Mouse (Mus musculus) urinary bladder, adult 2 months (tissue): ENCODE data around the gene Olfr1049. TPM values are rescaled to one million over a fixed set of nuclear protein-coding genes. Genes with fewer than 3 reads are reported as not detected.
"Not testable (repeated sequence)": the region's sequence is repeated elsewhere in the genome, so short reads cannot be mapped to it uniquely, and the experiment has no call there.

ENCODE experiments used
- DNase-seq: peaks from one replicate; pipeline ENCODE4 v3.0.0; 2022; ENCODE audit warnings: low spot score
- polyA plus RNA-seq: library from polyadenylated mRNA; depleted of rRNA; stranded (reverse); fragments of >200 nt; gene quantifications from 2 replicates; pipeline ENCODE4 v1.2.3, GENCODE M21; 2012; rRNA removed

The Olfr1049 gene
- not detected in 2 replicates for polyA plus RNA-seq

DNA sequence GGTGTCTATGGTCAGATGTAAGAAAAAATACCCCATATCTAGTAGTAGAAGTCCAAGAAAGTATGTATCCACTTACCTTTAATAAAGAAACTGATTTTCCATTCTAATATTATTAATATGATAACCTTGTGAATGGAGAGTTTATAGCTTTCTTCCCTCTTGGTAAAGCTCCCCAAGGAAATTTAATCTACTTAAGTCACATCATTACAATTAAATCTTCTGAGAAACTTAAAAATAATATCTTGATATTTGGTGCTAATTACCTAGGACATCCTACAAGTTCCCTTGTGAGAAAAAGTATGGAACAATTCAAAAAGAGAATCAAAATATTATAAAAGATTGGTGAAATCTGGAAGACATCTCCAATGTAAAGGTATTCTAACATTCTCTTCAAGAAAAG, at the start of gene Olfr1049:
Olfr1049 (minus strand) TSS at position 101 of the 400 bp plus-strand sequence.
- DNase-seq: not testable (repeated sequence)

DNA sequence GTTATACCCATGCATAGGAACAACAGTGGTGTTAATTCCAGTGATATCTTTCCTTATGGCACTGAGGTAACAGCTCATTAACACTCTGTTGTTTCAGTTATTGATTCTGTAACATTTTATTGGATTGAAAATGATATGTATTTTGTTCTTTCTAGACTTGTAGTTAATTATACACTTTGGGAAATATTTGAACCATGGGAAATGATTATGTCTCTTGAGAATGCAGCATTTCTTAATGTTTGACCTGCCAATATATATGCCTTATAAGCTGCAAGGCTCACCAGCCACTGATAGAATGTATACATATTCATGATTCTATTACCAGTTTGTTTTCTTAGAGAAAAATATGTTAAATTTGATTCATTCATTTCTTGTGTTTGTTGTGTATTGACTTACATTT, 34.0 kb upstream of the Olfr1049 start, which contains the start of gene Olfr1052:
Olfr1052 (plus strand) TSS at position 301 of the 400 bp plus-strand sequence.
- DNase-seq: no peak

DNA sequence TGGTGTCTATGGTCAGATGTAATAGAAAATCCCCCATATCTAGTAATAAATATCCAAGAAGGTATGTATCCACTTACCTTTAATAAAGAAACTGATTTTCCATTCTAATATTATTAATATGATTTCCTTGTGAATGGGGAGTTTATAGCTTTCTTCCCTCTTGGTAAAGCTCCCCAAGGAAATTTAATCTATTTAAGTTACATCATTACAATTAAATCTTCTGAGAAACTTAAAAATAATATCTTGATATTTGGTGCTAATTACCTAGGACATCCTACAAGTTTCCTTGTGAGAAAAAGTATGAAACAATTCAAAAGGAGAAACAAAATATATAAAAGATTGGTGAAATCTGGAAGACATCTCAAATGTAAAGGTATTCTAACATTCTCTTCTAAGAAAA, 20.9 kb upstream of the Olfr1049 start, which contains the start of gene Olfr1051:
Olfr1051 (minus strand) TSS at position 101 of the 400 bp plus-strand sequence.
- DNase-seq: not testable (repeated sequence)

DNA sequence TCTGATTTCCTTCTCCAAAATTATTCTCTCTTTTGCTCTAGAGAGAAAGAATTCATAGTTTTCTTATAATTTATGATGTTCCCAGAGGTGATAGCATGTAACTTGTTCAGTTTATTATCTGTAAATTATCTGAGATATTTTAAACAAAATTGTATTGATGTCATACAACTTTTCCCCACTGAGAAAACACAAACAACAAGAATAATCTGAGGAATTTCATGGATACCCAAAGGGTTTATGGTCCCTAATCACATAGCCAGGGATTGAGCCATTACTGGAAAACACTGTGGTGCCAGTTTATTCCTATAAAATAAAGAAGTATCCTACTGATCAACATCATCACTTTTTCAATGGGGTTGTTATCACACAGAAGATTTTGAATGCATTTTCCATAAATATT, 17.9 kb downstream of the Olfr1049 start, which contains the start of gene Olfr1048:
Olfr1048 (minus strand) TSS at position 101 of the 400 bp plus-strand sequence.
- DNase-seq: no peak

DNA sequence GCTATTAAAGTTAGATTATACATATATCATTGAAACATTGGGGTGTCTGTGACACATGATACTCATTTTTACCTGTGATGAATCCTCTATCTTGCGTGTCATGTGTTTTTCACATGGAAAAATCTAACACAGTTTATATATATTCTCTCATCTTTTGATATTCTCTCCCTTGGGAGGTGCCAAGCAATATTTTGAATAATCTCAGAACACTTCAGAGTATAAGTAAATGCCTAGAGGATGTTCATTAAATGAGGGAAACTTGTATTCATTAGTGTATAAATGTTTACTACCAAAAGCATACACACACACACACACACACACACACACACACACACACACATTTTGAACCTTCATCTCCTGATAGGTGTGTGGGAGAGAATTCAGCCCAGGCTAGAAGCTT, 26.8 kb downstream of the Olfr1049 start, which contains the start of gene Olfr1047:
Olfr1047 (minus strand) TSS at position 101 of the 400 bp plus-strand sequence.
- DNase-seq: no peak

DNA sequence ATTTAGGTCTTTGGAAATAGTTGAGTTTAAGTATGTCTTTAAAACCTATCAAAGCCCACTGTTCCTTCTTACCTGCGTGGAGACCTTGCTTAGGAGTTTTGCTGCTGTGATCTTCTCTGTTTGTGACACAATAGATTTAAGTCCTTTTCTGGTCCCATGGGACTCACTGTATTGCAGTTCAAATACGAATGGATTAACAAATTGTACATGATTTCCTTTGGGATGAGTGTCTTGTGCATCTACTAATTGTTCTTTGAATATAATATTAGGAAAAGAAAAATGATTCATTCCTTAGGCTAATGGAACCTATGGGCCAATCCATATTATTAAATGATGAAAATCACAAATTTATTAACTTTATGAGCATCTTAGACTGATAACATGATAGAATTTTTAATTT, 38.9 kb downstream of the Olfr1049 start, which contains the start of gene Olfr1046:
Olfr1046 (minus strand) TSS at position 101 of the 400 bp plus-strand sequence.
- DNase-seq: no peak

Other genes with a start within 250 kb of the Olfr1049 start
- gene Olfr1033, start 237.7 kb downstream of the Olfr1049 start, polyA plus RNA-seq: 3.9 and 4.5 TPM in 2 replicates
- gene Olfr1034, start 212.5 kb downstream of the Olfr1049 start, polyA plus RNA-seq: 0.68 and 0.85 TPM in 2 replicates
- gene Olfr1036, start 184.3 kb downstream of the Olfr1049 start, polyA plus RNA-seq: not detected in 2 replicates
- gene Olfr1037, start 170.9 kb downstream of the Olfr1049 start, polyA plus RNA-seq: not detected in 2 replicates
- gene Olfr1039, start 122.4 kb downstream of the Olfr1049 start, polyA plus RNA-seq: not detected in 2 replicates
- not detected in 2 replicates for gene Olfr1040, start 111.6 kb downstream of the Olfr1049 start, polyA plus RNA-seq
- gene Olfr1042, start 96.5 kb downstream of the Olfr1049 start, polyA plus RNA-seq: not detected in 2 replicates
- gene Olfr1043, start 90.8 kb downstream of the Olfr1049 start, polyA plus RNA-seq: not detected in 2 replicates
- gene Olfr1044, start 80.5 kb downstream of the Olfr1049 start, polyA plus RNA-seq: not detected in 2 replicates
- not detected in 2 replicates for gene Olfr52, start 72.6 kb downstream of the Olfr1049 start, polyA plus RNA-seq
- not detected in 2 replicates for gene Olfr1045, start 55.3 kb downstream of the Olfr1049 start, polyA plus RNA-seq
- not detected in 2 replicates for gene Olfr1046, start 39.0 kb downstream of the Olfr1049 start, polyA plus RNA-seq
- gene Olfr1047, start 26.9 kb downstream of the Olfr1049 start, polyA plus RNA-seq: not detected in 2 replicates
- not detected in 2 replicates for gene Olfr1048, start 18.0 kb downstream of the Olfr1049 start, polyA plus RNA-seq
- not detected in 2 replicates for gene Olfr1051, start 20.8 kb upstream of the Olfr1049 start, polyA plus RNA-seq
- not detected in 2 replicates for gene Olfr1052, start 34.1 kb upstream of the Olfr1049 start, polyA plus RNA-seq
- not detected in 2 replicates for gene Olfr1053, start 57.0 kb upstream of the Olfr1049 start, polyA plus RNA-seq
- not detected in 2 replicates for gene Olfr1054, start 77.1 kb upstream of the Olfr1049 start, polyA plus RNA-seq
- not detected in 2 replicates for gene Olfr1055, start 92.0 kb upstream of the Olfr1049 start, polyA plus RNA-seq
- not detected in 2 replicates for gene Olfr1056, start 104.1 kb upstream of the Olfr1049 start, polyA plus RNA-seq
- gene Olfr1057, start 120.1 kb upstream of the Olfr1049 start, polyA plus RNA-seq: not detected in 2 replicates
- gene Olfr1058, start 130.2 kb upstream of the Olfr1049 start, polyA plus RNA-seq: not detected in 2 replicates
- not detected in 2 replicates for gene Olfr1061, start 155.7 kb upstream of the Olfr1049 start, polyA plus RNA-seq
- not detected in 2 replicates for gene Olfr1062, start 168.4 kb upstream of the Olfr1049 start, polyA plus RNA-seq
- not detected in 2 replicates for gene Olfr1065, start 192.3 kb upstream of the Olfr1049 start, polyA plus RNA-seq
- gene Olfr1066, start 197.9 kb upstream of the Olfr1049 start, polyA plus RNA-seq: not detected in 2 replicates
- gene Olfr228, start 229.1 kb upstream of the Olfr1049 start, polyA plus RNA-seq: not detected in 2 replicates